Mouse (Mus musculus) lung, postnatal 0 days (tissue): ENCODE data around the gene Acsf3.

Source experiments
- CTCF ChIP-seq: IDR thresholded peaks from 2 replicates; pipeline ENCODE4 v1.5.1; 2016; ENCODE audit warnings: antibody characterized with exemption, mild to moderate bottlenecking
- EP300 ChIP-seq: IDR thresholded peaks from 2 replicates; pipeline ENCODE4 v1.6.1; 2016; ENCODE audit warnings: antibody characterized with exemption, mild to moderate bottlenecking, control low read depth

DNA sequence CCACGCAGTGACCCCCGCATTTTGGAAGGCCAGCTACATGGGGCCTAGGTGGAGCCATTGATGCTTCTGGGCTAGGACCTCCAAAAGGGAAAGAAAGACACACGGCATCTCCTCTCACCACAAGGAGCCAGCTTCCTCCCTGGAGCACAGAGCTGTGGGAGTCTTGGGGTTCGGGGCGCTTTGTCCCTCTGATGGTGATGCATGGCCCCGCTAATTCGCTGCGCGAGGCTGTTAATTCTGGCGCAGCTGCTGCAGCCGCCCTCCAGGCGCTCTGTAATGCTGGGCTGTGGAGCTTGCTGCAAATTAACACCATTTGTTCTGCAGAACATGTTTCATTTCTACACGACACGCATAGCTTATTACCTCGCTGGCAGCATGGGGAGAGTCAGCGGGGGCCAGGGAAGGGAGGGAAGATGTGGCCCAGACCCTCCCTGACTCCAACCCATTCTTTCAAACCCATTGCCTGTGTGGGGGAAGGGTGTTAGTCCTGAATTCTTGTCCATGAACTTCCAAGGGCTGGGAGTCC lies 29.5 kb upstream of the Acsf3 start:
- TF ChIP-seq CTCF: no peak
- no peak for TF ChIP-seq EP300
